Mouse (Mus musculus): ENCODE measurements around the gene Pga5. TPM values are rescaled to one million over a fixed set of nuclear protein-coding genes. Genes with fewer than 3 reads are reported as not detected.

Gene Pga5
- total and polyA plus RNA-seq, 2 experiments from 2014 or later, result not detected

DNA sequence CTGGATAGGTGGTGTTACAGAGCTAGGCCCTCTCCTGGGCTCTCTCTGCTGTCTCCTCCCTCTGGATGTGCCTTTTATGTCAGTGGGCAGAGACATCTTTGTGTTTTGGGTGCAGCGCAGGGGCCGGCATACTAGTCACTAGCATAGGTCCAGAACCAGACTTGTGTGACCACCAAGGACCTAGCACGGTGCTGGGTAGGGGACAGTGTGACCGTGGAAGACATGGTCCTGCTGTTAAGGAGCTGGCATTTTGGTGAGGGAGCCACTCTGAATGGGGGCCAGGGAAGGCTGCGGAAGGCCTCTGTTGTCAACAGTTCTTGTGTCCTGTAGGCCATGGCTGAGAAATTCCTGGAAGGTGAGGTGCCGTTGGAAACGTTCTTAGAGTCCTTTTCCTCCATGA is 34.3 kb upstream of the Pga5 start:
- peaks cover 6% of the 10 kb centered on the region; the same call in 1 of the 2 replicates for H3K4me1 ChIP-seq (ENCODE audit: insufficient read depth)
- peaks cover 51% of the 10 kb centered on the region for H3K36me3 ChIP-seq (ENCODE audit: insufficient read depth)
- no peak overlapping the region for H3K4me3 ChIP-seq (ENCODE audit: low read depth, low read length)
- WGBS, result 93% methylated on average over 7 of the region's 7 CpGs
- DNase-seq (no peak), ATAC-seq (no peak)
- no peaks in the 10 kb centered on the region for H3K27me3 ChIP-seq (ENCODE audit: insufficient read depth, low read length)
- TF ChIP-seq CTCF (IDR thresholded peaks at IDR 0.05; ENCODE audit: low read depth), result no peak
- H3K9me3 ChIP-seq (ENCODE audit: low read length), result no peaks in the 10 kb centered on the region
- H3K4me2 ChIP-seq (ENCODE audit: low read depth), result no peak overlapping the region
- no peak overlapping the region for H3K9ac ChIP-seq
- H3K27ac ChIP-seq (ENCODE audit: low read depth, low read length), result no peak overlapping the region

DNA sequence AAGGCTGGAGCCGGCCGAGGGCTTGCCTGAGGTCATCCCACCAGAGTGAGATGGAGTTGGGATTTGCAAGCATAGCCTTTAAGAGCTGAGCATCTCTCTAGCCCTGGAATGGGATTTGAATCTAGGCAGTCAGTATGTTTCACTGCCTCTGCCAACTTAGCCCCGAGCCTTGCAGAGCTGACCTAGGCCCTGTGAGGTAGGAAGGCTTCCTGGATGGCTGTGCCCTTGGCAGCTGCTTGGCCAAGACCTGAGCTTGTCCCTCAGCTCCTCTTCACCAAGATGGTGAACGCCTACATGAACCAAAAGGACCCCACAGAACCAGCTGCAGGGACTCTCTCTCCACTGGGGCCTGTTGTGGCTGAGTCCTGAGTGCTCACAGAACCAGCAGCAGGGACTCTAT is 32.9 kb upstream of the Pga5 start:
- ATAC-seq, result no peak
- no peak for TF ChIP-seq CTCF (IDR thresholded peaks at IDR 0.05; ENCODE audit: low read depth)
- Histone ChIP-seq H3K36me3 (ENCODE audit: insufficient read depth) (peaks cover 58% of the 10 kb centered on the region), H3K27me3 (ENCODE audit: insufficient read depth, low read length) (no peaks in the 10 kb centered on the region), H3K9ac (0 out of 2 replicates have a peak overlapping the region, but pooled peaks have one; percentile 10), H3K4me3 (ENCODE audit: low read depth, low read length) (no peak overlapping the region), H3K4me1 (ENCODE audit: insufficient read depth) (peaks cover 6% of the 10 kb centered on the region; the same call in 1 of the 2 replicates), H3K27ac (ENCODE audit: low read depth, low read length) (0 out of 2 replicates have a peak overlapping the region, but pooled peaks have one; percentile 40), H3K9me3 (ENCODE audit: low read length) (no peaks in the 10 kb centered on the region), H3K4me2 (ENCODE audit: low read depth) (no peak overlapping the region)
- 83% methylated on average over 4 of the region's 4 CpGs for WGBS
- DNase-seq, result no peak

DNA sequence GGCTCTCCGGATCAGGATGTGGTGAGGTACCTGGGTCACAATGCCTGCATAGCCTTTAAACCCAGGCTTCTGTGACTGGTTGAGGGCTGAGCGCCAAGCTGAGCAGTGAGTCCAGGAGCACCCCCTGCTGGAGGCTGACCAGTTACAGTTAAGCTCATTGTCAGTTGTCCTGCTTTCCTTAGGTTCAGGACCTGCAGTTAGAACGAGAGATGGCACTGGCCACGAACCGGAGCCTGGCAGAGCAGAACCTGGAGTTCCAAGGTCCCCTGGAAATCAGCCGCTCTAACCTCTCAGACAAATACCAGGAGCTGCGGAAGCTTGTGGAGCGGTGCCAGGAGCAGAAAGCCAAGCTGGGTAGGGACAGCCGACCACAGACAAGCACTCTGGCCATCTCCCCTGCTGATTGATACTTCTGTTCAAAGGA is 32.2 kb upstream of the Pga5 start:
- peaks cover 6% of the 10 kb centered on the region; the same call in 1 of the 2 replicates for H3K4me1 ChIP-seq (ENCODE audit: insufficient read depth)
- H3K27ac ChIP-seq (ENCODE audit: low read depth, low read length), result peak overlapping the region; percentile 90
- WGBS, result 39% methylated on average over 9 of the region's 9 CpGs
- H3K9me3 ChIP-seq (ENCODE audit: low read length), result no peaks in the 10 kb centered on the region
- H3K27me3 ChIP-seq (ENCODE audit: insufficient read depth, low read length), result no peaks in the 10 kb centered on the region
- peaks cover 58% of the 10 kb centered on the region for H3K36me3 ChIP-seq (ENCODE audit: insufficient read depth)
- H3K4me2 ChIP-seq (ENCODE audit: low read depth), result no peak overlapping the region
- H3K9ac ChIP-seq, result no peak overlapping the region
- ATAC-seq, result peak; percentile 40
- H3K4me3 ChIP-seq (ENCODE audit: low read depth, low read length), result no peak overlapping the region
- DNase-seq, result peak; percentile 81
- peak; percentile 68 for TF ChIP-seq CTCF (IDR thresholded peaks at IDR 0.05; ENCODE audit: low read depth)

DNA sequence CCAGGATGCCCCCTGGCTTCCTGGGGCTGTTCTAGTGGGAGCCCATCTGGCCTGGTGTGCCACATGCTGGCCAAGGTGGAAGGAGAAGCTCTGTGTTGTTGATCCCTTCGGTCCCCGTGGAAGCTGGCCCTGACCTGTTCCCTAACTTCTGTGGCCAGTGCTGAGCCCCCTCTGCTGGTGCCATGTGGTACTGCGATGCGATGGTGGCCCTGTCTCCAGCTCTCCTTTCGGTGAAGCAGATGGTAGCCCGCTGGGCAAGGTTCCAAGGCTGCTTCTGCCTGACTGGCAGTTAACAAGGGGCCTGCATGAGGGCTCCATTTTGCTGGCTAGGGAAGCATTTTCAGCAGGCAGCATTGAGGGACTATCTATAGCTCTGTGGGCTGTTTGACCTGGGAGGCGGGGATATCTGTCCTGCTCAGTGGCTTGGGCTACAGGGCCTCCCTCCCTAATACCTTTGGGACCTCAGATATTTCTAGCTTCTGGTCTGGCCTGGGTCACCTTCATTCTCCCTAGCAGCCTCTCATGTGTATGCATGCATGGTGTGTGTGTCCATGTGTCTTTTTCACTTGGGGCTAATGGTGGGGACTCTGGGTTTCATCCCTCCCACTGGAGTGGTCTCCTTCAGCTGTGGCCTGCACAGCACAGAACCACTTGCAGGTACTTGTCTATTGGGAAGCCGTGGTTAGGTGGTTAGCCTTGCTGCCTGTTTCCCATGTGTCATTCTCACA is 31.7 kb upstream of the Pga5 start:
- ATAC-seq (peak; percentile 91), DNase-seq (peak; percentile 97)
- peaks cover 6% of the 10 kb centered on the region; the same call in 1 of the 2 replicates for H3K4me1 ChIP-seq (ENCODE audit: insufficient read depth)
- H3K4me3 ChIP-seq (ENCODE audit: low read depth, low read length), result no peak overlapping the region
- H3K27me3 ChIP-seq (ENCODE audit: insufficient read depth, low read length), result no peaks in the 10 kb centered on the region
- WGBS, result 9% methylated on average over 8 of the region's 8 CpGs
- H3K9ac ChIP-seq, result peak overlapping the region; percentile 25
- H3K4me2 ChIP-seq (ENCODE audit: low read depth), result no peak overlapping the region
- peak; percentile 97 for TF ChIP-seq CTCF (IDR thresholded peaks at IDR 0.05; ENCODE audit: low read depth)
- H3K9me3 ChIP-seq (ENCODE audit: low read length), result no peaks in the 10 kb centered on the region
- H3K36me3 ChIP-seq (ENCODE audit: insufficient read depth), result peaks cover 58% of the 10 kb centered on the region
- peak overlapping the region; percentile 90 for H3K27ac ChIP-seq (ENCODE audit: low read depth, low read length)

DNA sequence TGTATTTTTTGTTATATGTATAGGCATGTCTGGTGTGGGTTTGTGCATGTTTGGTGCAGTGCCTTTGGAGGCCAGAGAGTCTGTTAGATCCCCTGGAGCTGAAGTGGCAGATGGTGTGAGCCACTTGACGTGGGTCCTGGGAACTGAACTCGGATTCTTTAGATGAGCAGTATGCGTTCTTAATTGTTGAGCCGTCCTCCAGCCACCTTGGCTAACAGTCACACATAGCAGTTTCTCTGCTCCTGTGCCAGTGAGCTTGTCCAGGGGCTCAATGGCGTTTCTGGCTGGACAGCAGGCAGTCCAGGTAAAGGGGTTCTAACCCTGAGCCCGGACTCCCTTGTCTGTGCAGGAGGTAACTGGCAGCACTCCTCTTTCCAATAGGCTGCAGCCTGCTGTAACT is 31.0 kb upstream of the Pga5 start:
- H3K4me2 ChIP-seq (ENCODE audit: low read depth), result no peak overlapping the region
- peak overlapping the region; percentile 90 for H3K27ac ChIP-seq (ENCODE audit: low read depth, low read length)
- ATAC-seq (no peak), DNase-seq (no peak)
- H3K27me3 ChIP-seq (ENCODE audit: insufficient read depth, low read length), result no peaks in the 10 kb centered on the region
- TF ChIP-seq CTCF (IDR thresholded peaks at IDR 0.05; ENCODE audit: low read depth), result no peak
- no peak overlapping the region for H3K4me3 ChIP-seq (ENCODE audit: low read depth, low read length)
- peaks cover 6% of the 10 kb centered on the region; the same call in 1 of the 2 replicates for H3K4me1 ChIP-seq (ENCODE audit: insufficient read depth)
- 35% methylated on average over 6 of the region's 6 CpGs for WGBS
- H3K9ac ChIP-seq, result peak overlapping the region; percentile 25; the same call in 1 of the 2 replicates
- H3K36me3 ChIP-seq (ENCODE audit: insufficient read depth), result peaks cover 54% of the 10 kb centered on the region
- no peaks in the 10 kb centered on the region for H3K9me3 ChIP-seq (ENCODE audit: low read length)

DNA sequence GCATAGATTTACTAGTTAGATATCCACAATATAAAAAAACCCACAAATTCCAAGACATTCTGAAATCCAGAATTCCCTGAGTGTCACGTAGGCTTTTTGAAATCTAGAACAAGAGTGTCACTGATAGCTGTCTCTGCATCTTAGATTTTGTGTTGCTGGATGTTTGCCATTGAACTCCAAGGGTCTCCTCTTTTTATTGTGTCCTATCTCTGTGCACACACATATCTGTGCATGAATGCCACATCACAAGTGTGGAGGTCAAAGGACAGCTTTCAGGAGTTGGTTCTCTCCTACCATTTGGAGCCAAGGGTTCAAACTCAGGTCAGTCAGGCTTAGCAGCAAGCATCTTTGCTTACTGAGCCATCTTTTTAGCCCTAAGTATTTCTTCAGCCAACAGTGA is 30.0 kb upstream of the Pga5 start:
- no peak overlapping the region for H3K27ac ChIP-seq (ENCODE audit: low read depth, low read length)
- no peak for TF ChIP-seq CTCF (IDR thresholded peaks at IDR 0.05; ENCODE audit: low read depth)

More for the DNA sequence above, 30.0 kb upstream of the Pga5 start:
- DNase-seq (no peak), ATAC-seq (no peak)
- Histone ChIP-seq H3K27me3 (ENCODE audit: insufficient read depth, low read length) (no peaks in the 10 kb centered on the region), H3K4me2 (ENCODE audit: low read depth) (no peak overlapping the region), H3K4me3 (ENCODE audit: low read depth, low read length) (no peak overlapping the region), H3K9me3 (ENCODE audit: low read length) (no peaks in the 10 kb centered on the region), H3K9ac (no peak overlapping the region), H3K4me1 (ENCODE audit: insufficient read depth) (peaks cover 6% of the 10 kb centered on the region; the same call in 1 of the 2 replicates), H3K36me3 (ENCODE audit: insufficient read depth) (peaks cover 44% of the 10 kb centered on the region)
- 86% methylated on average over 1 of the region's 1 CpGs for WGBS

Measured in forebrain, postnatal 0 days (tissue).